Mouse (Mus musculus): Measurements from ENCODE around the gene Mettl2. TPM values are rescaled to one million over a fixed set of nuclear protein-coding genes. Genes with fewer than 3 reads are reported as not detected.

The Mettl2 gene
- polyA plus RNA-seq, 1 experiment from 2014 or later, result 53.9 TPM

Other genes with a start within 250 kb of the Mettl2 start
- gene Efcab3, start 62.8 kb upstream of the Mettl2 start, polyA plus RNA-seq (2016; fragmentation: Nextera tagmentation; extraction: Ambion mirVana), result not detected in 2 replicates
- not detected in 2 replicates for gene Gm10842, start 20.5 kb downstream of the Mettl2 start, polyA plus RNA-seq (2016; fragmentation: Nextera tagmentation; extraction: Ambion mirVana)
- gene Tlk2, start 52.4 kb downstream of the Mettl2 start, polyA plus RNA-seq (2016; fragmentation: Nextera tagmentation; extraction: Ambion mirVana), result 21.5 and 22.1 TPM in 2 replicates
- 19.1 and 20.4 TPM in 2 replicates for gene Mrc2, start 166.2 kb downstream of the Mettl2 start, polyA plus RNA-seq (2016; fragmentation: Nextera tagmentation; extraction: Ambion mirVana)